Mouse (Mus musculus) E14TG2a.4 (cell line): Measurements from ENCODE around the gene Pecr.

Experiments
- H3K27me3 ChIP-seq: 2 replicates; pipeline ENCODE4 v1.6.1; 2014; ENCODE audit warnings: low read length, control low read depth; ENCODE audit not compliant: insufficient read depth
- H3K36me3 ChIP-seq: 2 replicates; pipeline ENCODE4 v1.6.1; 2014; ENCODE audit warnings: low read length, control low read depth; ENCODE audit not compliant: insufficient read depth
- H3K4me1 ChIP-seq: replicated peaks from 2 replicates; pipeline ENCODE4 v1.6.1; 2014; ENCODE audit warnings: low read depth, low read length, control low read depth
- H3K4me3 ChIP-seq: replicated peaks from 2 replicates; pipeline ENCODE4 v1.5.1; 2014; ENCODE audit warnings: mild to moderate bottlenecking, low read length
- H3K9me3 ChIP-seq: 2 replicates; pipeline ENCODE4 v1.6.1; 2014; ENCODE audit warnings: low read length, control low read depth
- CTCF ChIP-seq: conservative IDR thresholded peaks from 2 replicates; pipeline ENCODE4 v1.5.1; 2014; ENCODE audit warnings: low read length
- NANOG ChIP-seq: IDR thresholded peaks from 2 replicates; pipeline ENCODE4 v1.6.1; 2014; ENCODE audit warnings: borderline replicate concordance, low read length, mixed read lengths
- POU5F1 ChIP-seq: IDR thresholded peaks from 2 replicates; pipeline ENCODE4 v1.6.1; 2014; ENCODE audit warnings: low read length, borderline replicate concordance

The Pecr gene

DNA sequence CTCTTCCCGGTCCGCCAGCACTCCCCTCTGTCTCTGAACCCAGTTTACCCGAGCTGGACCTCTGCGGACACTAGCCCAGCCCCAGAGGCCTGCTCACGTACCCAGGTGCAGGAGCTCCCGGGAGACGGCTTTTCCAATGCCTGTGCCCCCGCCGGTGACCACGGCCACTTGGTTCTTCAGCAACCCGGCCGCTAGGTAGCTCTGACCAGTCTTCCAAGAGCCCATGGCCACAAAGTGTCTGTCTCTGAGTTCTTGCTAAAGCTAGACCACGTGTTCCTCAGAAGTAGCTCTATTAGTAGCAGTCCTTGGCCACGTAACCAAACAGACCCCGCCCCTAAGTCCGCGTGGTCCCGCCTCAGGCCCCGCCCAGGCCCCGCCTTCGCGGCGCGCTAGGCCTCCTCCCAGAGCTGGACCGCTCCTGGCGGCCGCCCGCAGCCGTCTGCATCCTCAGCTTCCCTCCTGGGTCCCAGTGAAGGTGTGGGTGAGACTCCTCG is at the start of gene Pecr, which contains the start of gene Tmem169:
Gene Pecr, minus strand, starts transcription at position 323 of the 494 bp plus-strand sequence.
Gene Tmem169, plus strand, starts transcription at position 378 of the 494 bp plus-strand sequence.
- Histone ChIP-seq H3K27me3 (peaks cover 40% of the 10 kb centered on the region), H3K4me3 (peak within 1 kb of the TSS; percentile 93)
- TF ChIP-seq POU5F1 (no peak), NANOG (no peak), CTCF (no peak)

DNA sequence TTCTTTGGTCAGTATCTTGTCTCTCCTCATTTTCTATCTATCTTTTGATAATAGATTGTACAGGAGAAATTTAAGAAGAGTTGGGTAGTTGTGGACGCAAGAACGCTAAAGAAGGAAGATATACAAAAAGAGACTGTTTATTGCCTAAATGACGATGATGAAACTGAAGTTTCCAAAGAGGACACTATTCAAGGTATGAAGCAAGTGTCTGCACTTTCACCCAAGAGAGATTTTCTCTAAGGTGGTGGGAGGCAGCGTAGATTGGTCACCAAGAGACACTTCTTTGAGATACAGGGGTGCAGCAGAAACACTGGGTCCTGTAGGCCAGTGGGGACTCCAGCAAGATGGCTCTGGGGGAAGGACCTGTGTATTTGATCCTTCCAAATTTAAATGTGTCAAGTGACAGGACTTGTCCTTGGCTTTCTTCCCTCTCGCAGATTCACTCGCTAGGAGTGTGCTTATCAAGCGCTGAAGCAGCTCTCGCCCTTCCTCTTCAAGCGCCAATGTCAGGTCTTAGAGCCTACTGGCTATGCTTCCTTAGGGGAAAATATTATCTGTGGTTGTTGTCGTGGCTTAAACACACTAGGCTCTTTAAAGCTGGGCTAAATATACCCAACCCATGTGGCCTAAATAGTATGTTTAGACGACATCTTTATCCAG is 42.2 kb upstream of the Pecr start:
- no peak for TF ChIP-seq NANOG
- no peak for TF ChIP-seq POU5F1
- TF ChIP-seq CTCF: no peak
- no peaks in the 10 kb centered on the region for H3K27me3 ChIP-seq

More for the DNA sequence above, at the start of gene Pecr, which contains the start of gene Tmem169:
- Histone ChIP-seq H3K9me3 (no peaks in the 10 kb centered on the region), H3K36me3 (0 out of 2 replicates have a peak, but pooled peaks cover 5% of the 10 kb centered on the region), H3K4me1 (peaks cover 24% of the 10 kb centered on the region)

DNA sequence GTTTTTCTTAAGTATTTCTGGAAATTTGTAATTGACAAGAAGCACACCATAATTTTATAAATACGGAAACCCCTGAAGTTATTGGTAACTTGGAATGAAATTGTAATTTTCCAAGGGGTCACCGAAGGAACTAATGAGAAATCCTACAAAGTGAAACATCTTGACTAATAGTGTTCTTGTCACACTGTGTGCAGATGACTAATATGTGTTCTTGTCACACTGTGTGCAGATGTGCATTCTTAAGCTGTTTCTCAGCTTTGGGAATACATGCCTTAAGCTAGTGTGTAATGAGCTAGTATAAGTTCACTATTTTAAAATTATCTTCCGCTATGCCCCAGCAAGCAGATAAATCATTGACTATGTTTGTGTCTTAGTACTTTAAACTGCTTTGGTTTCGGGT is 39.1 kb upstream of the Pecr start:
- H3K36me3 ChIP-seq: peaks cover 98% of the 10 kb centered on the region
- H3K4me1 ChIP-seq: no peaks in the 10 kb centered on the region
- H3K4me3 ChIP-seq: no peak overlapping the region
- H3K9me3 ChIP-seq: no peaks in the 10 kb centered on the region
- TF ChIP-seq NANOG (no peak), POU5F1 (no peak), CTCF (no peak)
- no peaks in the 10 kb centered on the region for H3K27me3 ChIP-seq

More for the DNA sequence above, 42.2 kb upstream of the Pecr start:
- no peaks in the 10 kb centered on the region for H3K4me1 ChIP-seq
- H3K9me3 ChIP-seq: no peaks in the 10 kb centered on the region
- peaks cover 98% of the 10 kb centered on the region for H3K36me3 ChIP-seq
- no peak overlapping the region for H3K4me3 ChIP-seq

DNA sequence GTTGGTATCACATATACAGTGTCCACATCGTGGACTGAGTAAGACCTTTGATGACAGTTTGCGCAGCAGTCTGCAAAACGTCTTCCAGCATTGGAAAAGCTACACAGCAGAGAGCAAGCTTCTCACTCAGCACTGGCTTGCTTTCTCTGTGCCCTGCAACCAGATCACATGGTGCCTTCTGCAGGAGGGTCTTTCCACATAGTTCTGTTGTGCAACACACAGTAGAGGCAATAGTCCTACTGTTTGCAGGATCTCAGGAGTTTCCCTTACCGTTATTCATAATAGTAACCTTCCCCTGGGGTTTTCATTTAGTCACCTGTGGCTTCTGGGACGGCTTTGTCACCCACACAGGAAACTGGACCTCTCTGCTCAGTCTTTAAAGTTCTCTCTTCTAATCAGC is 36.6 kb upstream of the Pecr start:
- TF ChIP-seq NANOG (no peak), POU5F1 (no peak)

DNA sequence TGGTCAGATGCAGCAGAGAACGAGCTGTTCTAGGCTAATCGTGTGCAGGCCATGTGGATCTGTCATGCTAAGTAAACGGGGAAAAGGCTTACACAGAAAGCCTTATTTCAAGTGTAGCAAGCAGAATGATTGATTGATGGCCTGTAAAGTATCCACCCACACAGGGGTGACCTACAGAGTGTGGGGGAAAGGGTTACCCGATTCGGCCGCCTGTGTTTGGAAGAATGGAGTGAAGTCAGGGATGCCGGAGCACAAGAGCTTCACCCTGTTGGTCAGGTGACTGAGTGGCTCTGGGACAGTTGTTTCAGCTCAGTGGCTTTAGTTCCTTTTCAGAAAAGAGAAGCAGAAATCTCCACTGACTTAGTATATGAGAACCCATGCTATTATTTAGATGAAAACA is 32.8 kb upstream of the Pecr start:
- H3K36me3 ChIP-seq: peaks cover 89% of the 10 kb centered on the region
- H3K27me3 ChIP-seq: no peaks in the 10 kb centered on the region
- no peaks in the 10 kb centered on the region for H3K9me3 ChIP-seq
- no peak overlapping the region for H3K4me3 ChIP-seq
- H3K4me1 ChIP-seq: peaks cover 48% of the 10 kb centered on the region
- no peak for TF ChIP-seq POU5F1
- no peak for TF ChIP-seq NANOG
- TF ChIP-seq CTCF: no peak

More for the DNA sequence above, 36.6 kb upstream of the Pecr start:
- H3K9me3 ChIP-seq: no peaks in the 10 kb centered on the region
- peaks cover 98% of the 10 kb centered on the region for H3K36me3 ChIP-seq
- no peak overlapping the region for H3K4me3 ChIP-seq
- H3K27me3 ChIP-seq: no peaks in the 10 kb centered on the region
- peaks cover 12% of the 10 kb centered on the region for H3K4me1 ChIP-seq

DNA sequence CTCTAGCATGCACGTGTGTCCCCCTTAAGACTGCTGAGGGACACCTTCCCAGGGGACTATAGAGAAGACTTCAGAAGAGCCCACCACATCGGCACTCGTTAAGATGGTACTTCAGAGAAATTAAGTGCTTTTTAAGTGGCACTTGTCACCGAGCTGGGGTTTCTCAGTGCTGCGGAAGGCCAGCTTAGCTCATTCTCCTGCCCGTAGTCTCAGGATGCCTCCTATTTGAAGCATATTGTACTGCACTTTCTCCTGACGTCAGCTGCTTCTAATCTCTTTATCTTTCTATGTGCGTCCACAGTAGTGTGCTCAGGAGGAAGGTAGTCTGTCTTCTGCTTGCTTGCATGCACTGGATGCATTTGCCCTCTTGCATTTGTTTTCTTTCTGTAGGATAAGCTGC is 32.3 kb upstream of the Pecr start:
- Histone ChIP-seq H3K4me1 (peaks cover 53% of the 10 kb centered on the region), H3K27me3 (no peaks in the 10 kb centered on the region), H3K36me3 (peaks cover 89% of the 10 kb centered on the region), H3K4me3 (no peak overlapping the region), H3K9me3 (no peaks in the 10 kb centered on the region)
- TF ChIP-seq POU5F1 (no peak), NANOG (no peak), CTCF (no peak)

DNA sequence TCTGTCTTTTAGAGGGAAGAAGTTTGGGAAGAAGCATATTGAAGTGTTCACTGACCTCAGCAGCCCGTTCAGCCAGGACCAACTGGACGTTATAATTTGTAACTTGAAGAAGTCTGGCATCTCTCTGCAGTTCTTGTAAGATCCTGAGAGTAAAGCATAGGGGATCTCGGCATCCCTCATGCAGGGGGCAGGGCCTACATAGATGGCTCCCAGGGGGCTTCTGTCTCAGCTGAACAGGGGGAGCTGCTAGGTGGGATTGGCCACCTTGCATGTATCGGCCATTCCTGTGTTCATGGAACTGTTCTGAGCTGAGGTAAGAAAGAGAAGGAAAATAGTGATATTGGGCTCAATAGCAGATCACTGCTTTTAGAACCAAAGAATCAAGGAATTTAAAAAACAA is 31.3 kb upstream of the Pecr start:
- no peaks in the 10 kb centered on the region for H3K27me3 ChIP-seq
- peaks cover 89% of the 10 kb centered on the region for H3K36me3 ChIP-seq
- no peaks in the 10 kb centered on the region for H3K9me3 ChIP-seq
- peaks cover 62% of the 10 kb centered on the region for H3K4me1 ChIP-seq
- no peak overlapping the region for H3K4me3 ChIP-seq
- TF ChIP-seq CTCF (no peak), POU5F1 (no peak), NANOG (no peak)

DNA sequence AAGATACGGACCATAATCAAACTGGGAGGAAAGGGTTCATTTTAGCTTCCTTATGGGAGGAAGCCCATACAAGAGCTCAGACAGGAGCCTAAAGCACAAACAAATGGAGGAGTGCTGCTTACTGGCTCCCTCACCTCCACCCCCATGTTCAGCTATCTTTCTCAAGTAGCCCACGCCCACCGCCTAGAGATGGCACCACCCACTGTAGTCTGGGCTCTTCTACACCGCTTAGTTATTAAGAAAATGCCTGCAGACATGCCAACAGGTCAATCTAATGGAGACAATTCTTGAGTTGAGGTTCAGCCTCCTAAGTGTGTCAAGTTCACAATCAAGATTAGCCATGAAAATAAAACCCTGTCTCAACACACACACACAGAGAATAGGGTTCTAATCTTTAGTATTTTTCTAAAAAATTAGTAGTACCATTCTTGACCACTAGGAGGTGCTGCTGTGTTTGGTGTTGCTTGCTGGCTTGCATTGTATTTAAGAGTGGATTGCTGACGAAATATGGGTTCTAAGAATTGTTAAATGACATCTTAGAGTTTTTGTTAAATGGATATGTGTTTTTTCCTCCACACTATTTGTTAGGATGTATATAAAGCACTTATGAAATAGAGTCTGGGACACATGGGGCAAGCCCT is 29.4 kb upstream of the Pecr start:
- no peak for TF ChIP-seq POU5F1
- peak; percentile 76 for TF ChIP-seq CTCF
- no peak for TF ChIP-seq NANOG
- Histone ChIP-seq H3K9me3 (no peaks in the 10 kb centered on the region), H3K27me3 (no peaks in the 10 kb centered on the region), H3K4me3 (peak overlapping the region; percentile 48), H3K36me3 (peaks cover 81% of the 10 kb centered on the region), H3K4me1 (peaks cover 81% of the 10 kb centered on the region)

DNA sequence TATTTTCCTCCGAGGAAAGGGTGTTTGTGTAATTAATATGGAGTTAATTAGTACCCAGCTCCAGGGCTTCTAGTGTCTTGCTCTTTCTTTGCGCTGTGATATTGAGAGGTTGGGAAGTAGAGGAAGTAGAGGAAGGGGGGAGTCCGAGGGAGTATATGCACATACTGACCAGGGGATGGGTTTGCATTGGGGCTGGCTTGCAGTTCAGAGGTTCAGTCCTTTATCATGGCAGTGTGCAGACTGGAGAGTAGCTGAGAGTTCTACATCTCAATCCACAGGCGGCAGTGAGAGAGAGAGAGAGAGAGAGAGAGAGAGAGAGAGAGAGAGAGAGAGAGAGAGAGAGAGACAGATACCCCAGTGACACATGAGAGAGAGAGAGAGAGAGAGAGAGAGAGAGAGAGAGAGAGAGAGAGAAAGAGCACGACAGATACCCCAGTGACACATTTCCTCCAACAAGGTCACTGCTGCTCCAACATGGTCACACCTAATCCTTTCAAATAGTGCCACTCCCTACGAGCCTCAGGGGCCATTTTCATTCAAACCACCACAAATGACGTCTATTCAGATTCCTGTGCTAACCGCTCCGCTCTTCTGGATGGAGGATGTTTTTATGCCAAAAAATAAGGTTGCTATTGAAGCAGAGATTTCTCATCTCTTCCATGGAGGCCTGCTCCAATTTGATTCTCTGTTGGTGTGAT is 28.7 kb upstream of the Pecr start:
- peak overlapping the region; percentile 48 for H3K4me3 ChIP-seq
- no peak for TF ChIP-seq CTCF
- TF ChIP-seq NANOG: no peak
- TF ChIP-seq POU5F1: peak; percentile 7; the same call in 1 of the 2 replicates
- H3K9me3 ChIP-seq: no peaks in the 10 kb centered on the region

More for the DNA sequence above, 28.7 kb upstream of the Pecr start:
- peaks cover 88% of the 10 kb centered on the region for H3K4me1 ChIP-seq
- H3K27me3 ChIP-seq: no peaks in the 10 kb centered on the region
- H3K36me3 ChIP-seq: peaks cover 75% of the 10 kb centered on the region
